Mouse (Mus musculus): ENCODE measurements around the gene Rangap1. TPM values are rescaled to one million over a fixed set of nuclear protein-coding genes. Genes with fewer than 3 reads are reported as not detected.

The Rangap1 gene
- total RNA-seq (2012; rRNA removed) (180 and 227 TPM in 2 replicates), total RNA-seq (2014; rRNA removed) (128 and 130 TPM in 2 replicates), polyA plus RNA-seq (2012; ENCODE audit: insufficient read length, low read depth) (207 and 213 TPM in 2 replicates)

- Histone ChIP-seq H3K9me3 (replicated peaks; ENCODE audit: low read length) (no peaks in the 10 kb centered on the region), H3K36me3 (replicated peaks in 1 of 2; ENCODE audit: control insufficient read depth in 1 of 2, insufficient read depth in 1 of 2, low read length in 1 of 2) (peaks cover 0 to 7% of the 10 kb centered on the region in 2 experiments), H3K4me1 (ENCODE audit: control insufficient read depth in 1 of 2, insufficient read depth in 2 of 2) (peaks cover 12 to 29% of the 10 kb centered on the region in 2 experiments; a peak in 3 of 4 replicates), H3K4me3 (replicated peaks in 1 of 3; ENCODE audit: low read depth in 2 of 3, low read length in 2 of 3, poor library complexity in 1 of 3) (peak within 1 kb of the TSS; percentile 69 to 79 (median 73)), H3K27me3 (replicated peaks) (no peaks in the 10 kb centered on the region), H3K79me2 (replicated peaks; ENCODE audit: control insufficient read depth, extremely low read depth, insufficient read depth, poor library complexity, severe bottlenecking) (peaks cover 18% of the 10 kb centered on the region), H3K4me2 (ENCODE audit: insufficient read depth, low read depth, poor library complexity, severe bottlenecking) (peak within 1 kb of the TSS; percentile 82), H3K27ac (ENCODE audit: insufficient read depth, low read depth) (no peak within 1 kb of the TSS), H3K9ac (ENCODE audit: insufficient read depth, low read depth) (peak within 1 kb of the TSS; percentile 94)
- peak; percentile 53 for DNase-seq (ENCODE audit: extremely low read depth)
- TF ChIP-seq MAFK (IDR thresholded peaks at IDR 0.05; ENCODE audit: insufficient replicate concordance, low read length) = no peak
- TF ChIP-seq EP300 (IDR thresholded peaks at IDR 0.05; ENCODE audit: low read length) = no peak
- no peak for TF ChIP-seq PAX5 (IDR thresholded peaks at IDR 0.05; ENCODE audit: low read length)
- no peak for TF ChIP-seq ZKSCAN1 (IDR thresholded peaks at IDR 0.05; ENCODE audit: borderline replicate concordance, low read depth, low read length)
- peak; percentile 27; the same call in 1 of the 2 replicates for TF ChIP-seq NRF1 (IDR thresholded peaks at IDR 0.05; ENCODE audit: low read depth, low read length)
- no peak for TF ChIP-seq RAD21 (IDR thresholded peaks at IDR 0.05; ENCODE audit: low read depth, low read length)
- TF ChIP-seq BHLHE40 (IDR thresholded peaks at IDR 0.05; ENCODE audit: low read depth, low read length) = no peak
- no peak for TF ChIP-seq USF2 (conservative IDR thresholded peaks at IDR 0.05; ENCODE audit: low read depth, low read length)
- TF ChIP-seq KAT2A (IDR thresholded peaks at IDR 0.05; ENCODE audit: insufficient replicate concordance, low read length) = no peak
- peak; percentile 71 for TF ChIP-seq ZMIZ1 (IDR thresholded peaks at IDR 0.05; ENCODE audit: low read depth, low read length)
- peak; percentile 73; the same call in 1 of the 2 replicates for TF ChIP-seq MAZ (IDR thresholded peaks at IDR 0.05; ENCODE audit: low read depth, low read length)
- TF ChIP-seq IRF4 (IDR thresholded peaks at IDR 0.05; ENCODE audit: low read depth, low read length) = peak; percentile 26; the same call in 1 of the 2 replicates
- TF ChIP-seq ETS1 (conservative IDR thresholded peaks at IDR 0.05; ENCODE audit: low read depth, low read length) = no peak
- peak; percentile 67 for TF ChIP-seq NELFE (IDR thresholded peaks at IDR 0.05; ENCODE audit: low read depth, low read length)
- TF ChIP-seq CHD1 (IDR thresholded peaks at IDR 0.05; ENCODE audit: low read depth, low read length) = no peak
- TF ChIP-seq UBTF (IDR thresholded peaks at IDR 0.05; ENCODE audit: low read depth, low read length) = peak; percentile 93; the same call in 1 of the 2 replicates
- TF ChIP-seq HCFC1 (IDR thresholded peaks at IDR 0.05; ENCODE audit: low read depth, low read length) = peak; percentile 36
- no peak for TF ChIP-seq JUN (IDR thresholded peaks at IDR 0.05; ENCODE audit: insufficient read depth, low read depth, low read length)
- no peak for TF ChIP-seq SMC3 (IDR thresholded peaks at IDR 0.05; ENCODE audit: low read depth, low read length)
- no peak for TF ChIP-seq ZC3H11A (IDR thresholded peaks at IDR 0.05; ENCODE audit: low read depth, low read length)
- TF ChIP-seq MYC (IDR thresholded peaks at IDR 0.05; ENCODE audit: low read depth, low read length) = 0 out of 2 replicates have a peak, but pooled peaks have one; percentile 24
- TF ChIP-seq RCOR1 (conservative IDR thresholded peaks at IDR 0.05; ENCODE audit: low read depth, low read length) = no peak
- TF ChIP-seq CHD2 (IDR thresholded peaks at IDR 0.05; ENCODE audit: low read length) = no peak
- no peak for TF ChIP-seq CTCF (conservative IDR thresholded peaks at IDR 0.05 in 1 of 2, IDR thresholded peaks at IDR 0.05 in 1 of 2; ENCODE audit: low read depth in 2 of 2, low read length in 2 of 2)
- peak; percentile 72 for TF ChIP-seq MXI1 (IDR thresholded peaks at IDR 0.05; ENCODE audit: low read depth, low read length)
- TF ChIP-seq JUND (conservative IDR thresholded peaks at IDR 0.05; ENCODE audit: low read depth, low read length) = no peak
- TF ChIP-seq USF1 (IDR thresholded peaks at IDR 0.05; ENCODE audit: low read depth, low read length) = no peak
- TF ChIP-seq MAX (IDR thresholded peaks at IDR 0.05; ENCODE audit: low read length) = no peak
- no peak for TF ChIP-seq ELF1 (IDR thresholded peaks at IDR 0.05; ENCODE audit: low read depth, low read length)
- TF ChIP-seq TCF12 (IDR thresholded peaks at IDR 0.05; ENCODE audit: low read depth, low read length) = peak; percentile 63; the same call in 1 of the 2 replicates
- no peak for TF ChIP-seq MEF2A (IDR thresholded peaks at IDR 0.05; ENCODE audit: borderline replicate concordance, low read depth, low read length)
- no peak for TF ChIP-seq E2F4 (IDR thresholded peaks at IDR 0.05; ENCODE audit: insufficient replicate concordance, low read depth, low read length)
- no peak for TF ChIP-seq ZNF384 (IDR thresholded peaks at IDR 0.05; ENCODE audit: low read depth, low read length)
- no peak for TF ChIP-seq GABPA (IDR thresholded peaks at IDR 0.05; ENCODE audit: insufficient replicate concordance, low read depth, low read length)
- TF ChIP-seq POLR2AphosphoS2 (IDR thresholded peaks at IDR 0.05; ENCODE audit: low read depth, low read length) = no peak
- TF ChIP-seq SIN3A (IDR thresholded peaks at IDR 0.05; ENCODE audit: low read length) = peak; percentile 76; the same call in 1 of the 2 replicates
- TF ChIP-seq TBP (conservative IDR thresholded peaks at IDR 0.05; ENCODE audit: low read depth, low read length) = no peak
- TF ChIP-seq POLR2A (IDR thresholded peaks at IDR 0.05; ENCODE audit: low read depth, low read length) = peak; percentile 69
- in situ Hi-C loops (cut with MboI; ENCODE audit: low pct_ligation_motif_present, low pct_unique_long_range_greater_than_20kb, low sequenced_read_pairs) (no loop called here), dilution Hi-C loops (cut with MboI; ENCODE audit: extremely low pct_ligation_motif_present, extremely low pct_unique_long_range_greater_than_20kb, low sequenced_read_pairs) (no loop called here)
These were observed at the start of gene Rangap1, which contains the start of gene Zc3h7b for GRCm38 (mm10) chr15:81744992-81745600. TSS of gene Rangap1 (minus strand) at chr15:81745530. TSS of gene Zc3h7b (plus strand) at chr15:81745057.
